Mouse (Mus musculus) embryonic fibroblast, embryonic 13.5 days (primary cell): ENCODE results near the gene Slc37a4. TPM values are rescaled to one million over a fixed set of nuclear protein-coding genes. Genes with fewer than 3 reads are reported as not detected.
A peak's percentile ranks its signal among the peaks of the same experiment; 100 is the strongest.
"Not testable (repeated sequence)": the region's sequence is repeated elsewhere in the genome, so short reads cannot be mapped to it uniquely, and the experiment has no call there.

Experiments used
- H3K27ac ChIP-seq: 2 replicates; pipeline ENCODE4 v1.5.1; 2012; ENCODE audit warnings: low read length, control low read depth, inconsistent platforms; ENCODE audit not compliant: insufficient read depth
- H3K4me1 ChIP-seq: 2 replicates; pipeline ENCODE4 v1.6.1; 2011; ENCODE audit warnings: low read length; ENCODE audit not compliant: control insufficient read depth, insufficient read depth
- H3K4me3 ChIP-seq: 2 replicates; pipeline ENCODE4 v1.5.1; 2011; ENCODE audit warnings: mild to moderate bottlenecking, control low read depth, low read length; ENCODE audit not compliant: insufficient read depth
- CTCF ChIP-seq: IDR thresholded peaks from 2 replicates; pipeline ENCODE4 v1.5.1; 2011; ENCODE audit warnings: mild to moderate bottlenecking, control low read depth, low read length, moderate library complexity, borderline replicate concordance; ENCODE audit not compliant: insufficient read depth
- POLR2A ChIP-seq: IDR thresholded peaks from 2 replicates; pipeline ENCODE4 v1.6.1; 2011; ENCODE audit warnings: low read depth, mild to moderate bottlenecking, control low read depth, low read length, moderate library complexity
- polyA plus RNA-seq: library from polyadenylated mRNA; stranded (reverse); fragments of >200 nt; gene quantifications from 2 replicates; pipeline ENCODE4 v1.2.4, GENCODE M21; 2011; ENCODE audit warnings: low read depth; ENCODE audit not compliant: missing spikeins, insufficient read length

The Slc37a4 gene
- polyA plus RNA-seq, 1 experiment, result 7.0 TPM

DNA sequence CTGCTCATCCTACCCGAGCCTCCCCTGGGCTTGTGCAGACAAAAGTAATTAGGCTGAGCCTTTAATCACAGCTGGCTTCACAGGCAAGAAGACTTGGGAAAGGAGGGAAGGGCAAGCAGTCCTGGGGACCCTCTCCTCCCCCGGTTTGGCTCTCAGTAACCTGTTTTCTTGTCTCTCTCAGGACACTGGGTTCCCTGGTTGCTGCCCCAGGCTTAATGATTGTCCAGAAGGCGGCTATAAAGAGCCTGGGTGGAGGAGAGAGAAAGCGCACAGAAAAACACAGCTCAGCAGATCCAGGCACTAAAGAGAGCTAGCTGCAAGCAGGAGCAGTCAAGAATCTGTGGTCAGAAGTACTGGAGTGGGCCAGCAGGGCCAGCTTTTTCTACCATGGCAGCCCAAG is 1.4 kb downstream of the Slc37a4 start:
- TF ChIP-seq CTCF, result no peak
- TF ChIP-seq POLR2A, result no peak
- Histone ChIP-seq H3K4me1 (no peaks in the 10 kb centered on the region), H3K4me3 (peak overlapping the region; percentile 6; the same call in 1 of the 2 replicates), H3K27ac (no peak overlapping the region)

DNA sequence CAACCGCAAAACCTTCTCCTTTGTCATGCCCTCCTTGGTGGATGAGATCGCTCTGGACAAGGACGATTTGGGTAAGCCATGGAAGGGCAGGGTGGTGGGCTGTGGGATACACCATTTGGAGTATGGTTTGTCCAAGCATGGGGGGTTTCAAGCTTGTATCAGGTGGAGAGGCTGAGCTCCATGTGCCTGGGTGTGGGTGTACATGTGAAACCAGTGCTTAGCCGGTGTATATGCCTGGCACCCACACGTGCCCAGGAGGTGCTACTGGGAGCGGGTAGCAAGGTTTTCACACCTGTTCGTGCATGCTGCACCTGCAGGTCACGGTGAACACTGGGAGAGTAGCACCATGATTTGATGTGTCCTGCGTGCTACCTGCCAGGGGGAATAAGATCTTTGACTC is 1.9 kb downstream of the Slc37a4 start:
- no peak overlapping the region for H3K27ac ChIP-seq
- no peaks in the 10 kb centered on the region for H3K4me1 ChIP-seq
- TF ChIP-seq POLR2A (no peak), CTCF (no peak)
- H3K4me3 ChIP-seq, result no peak overlapping the region

DNA sequence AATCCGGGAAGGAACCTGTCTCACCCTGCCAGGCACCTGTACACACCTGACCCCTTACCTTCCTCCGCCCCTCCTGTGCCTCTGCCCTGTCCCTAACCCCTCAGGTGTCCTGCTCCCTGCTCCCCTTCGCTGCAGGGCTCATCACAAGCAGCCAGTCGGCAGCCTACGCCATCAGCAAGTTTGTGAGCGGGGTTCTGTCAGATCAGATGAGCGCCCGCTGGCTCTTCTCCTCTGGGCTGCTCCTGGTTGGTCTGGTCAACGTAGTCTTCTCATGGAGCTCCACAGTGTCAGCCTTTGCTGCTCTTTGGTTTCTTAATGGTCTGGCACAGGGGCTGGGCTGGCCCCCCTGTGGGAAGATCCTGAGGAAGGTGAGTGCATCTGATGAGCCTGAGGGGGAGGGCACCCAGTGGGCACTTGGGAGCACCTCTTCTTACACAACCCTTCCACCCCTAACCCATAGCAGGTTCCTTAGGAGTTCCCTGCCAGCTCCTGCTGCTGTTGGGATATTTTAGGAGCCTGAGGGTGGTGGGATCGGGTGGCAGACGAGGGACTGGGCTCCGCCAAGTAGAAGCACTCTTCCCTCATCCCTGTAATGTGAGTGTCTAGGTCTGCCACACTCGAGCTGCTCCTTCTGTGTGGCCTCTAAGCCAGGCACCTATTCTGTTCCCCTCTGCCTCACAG is 2.6 kb downstream of the Slc37a4 start:
- Histone ChIP-seq H3K4me1 (no peaks in the 10 kb centered on the region), H3K27ac (no peak overlapping the region), H3K4me3 (no peak overlapping the region)
- TF ChIP-seq CTCF, result no peak
- no peak for TF ChIP-seq POLR2A

DNA sequence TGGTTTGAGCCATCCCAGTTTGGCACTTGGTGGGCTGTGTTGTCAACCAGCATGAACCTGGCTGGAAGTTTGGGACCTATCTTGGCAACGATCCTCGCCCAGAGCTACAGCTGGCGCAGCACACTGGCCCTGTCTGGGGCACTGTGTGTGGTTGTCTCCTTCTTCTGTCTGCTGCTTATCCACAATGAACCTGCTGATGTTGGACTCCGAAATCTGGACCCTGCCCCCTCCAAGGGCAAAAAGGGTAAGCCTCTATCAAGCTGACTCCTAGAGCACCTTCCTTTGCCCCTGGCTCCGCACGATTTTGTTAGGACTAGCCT is 3.1 kb downstream of the Slc37a4 start:
- TF ChIP-seq CTCF (no peak), POLR2A (no peak)
- no peak overlapping the region for H3K4me3 ChIP-seq
- H3K27ac ChIP-seq, result no peak overlapping the region
- no peaks in the 10 kb centered on the region for H3K4me1 ChIP-seq

DNA sequence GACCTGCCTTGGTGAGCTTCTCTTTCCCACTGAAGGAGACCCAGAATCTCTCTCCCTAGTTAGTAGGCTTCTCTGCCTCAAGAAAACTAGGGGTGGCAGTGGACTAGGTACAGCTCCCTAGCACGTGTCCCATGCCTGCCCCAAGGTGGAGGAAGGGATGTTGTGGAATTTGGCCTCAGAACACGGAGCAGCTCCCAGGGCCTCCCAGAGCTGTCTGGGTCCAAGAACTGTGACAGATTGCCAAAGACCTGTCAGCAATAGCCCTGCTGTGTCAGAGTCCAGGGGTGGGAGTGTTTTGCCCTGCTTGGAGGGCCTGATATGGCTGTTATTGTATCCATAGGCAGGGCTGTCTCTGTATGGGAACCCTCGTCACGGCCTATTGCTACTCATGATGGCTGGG is 4.4 kb downstream of the Slc37a4 start:
- Histone ChIP-seq H3K4me1 (no peaks in the 10 kb centered on the region), H3K27ac (no peak overlapping the region)
- TF ChIP-seq CTCF (no peak), POLR2A (no peak)

DNA sequence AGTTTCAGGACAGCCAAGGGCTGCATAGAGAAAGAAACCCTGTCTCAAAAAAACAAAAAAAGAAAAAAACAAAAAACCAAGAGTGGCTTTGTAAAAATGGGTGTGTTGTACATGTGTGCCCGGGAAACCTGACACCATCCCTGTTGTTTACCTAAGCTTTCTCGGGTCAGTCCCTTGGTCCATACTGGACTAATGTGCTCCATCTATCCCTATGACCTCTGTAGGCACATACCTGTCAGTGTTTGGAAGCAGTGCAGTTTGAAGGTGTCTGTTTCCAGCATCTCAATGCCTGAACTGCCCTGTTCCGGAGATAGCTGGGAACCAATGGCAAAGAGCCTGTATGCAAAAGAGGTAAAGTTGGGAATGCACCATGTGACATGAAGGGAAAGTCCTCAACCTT is 8.4 kb downstream of the Slc37a4 start:
- no peak for TF ChIP-seq POLR2A
- Histone ChIP-seq H3K4me1 (no peaks in the 10 kb centered on the region), H3K4me3 (no peak overlapping the region), H3K27ac (no peak overlapping the region)

More for the DNA sequence above, 4.4 kb downstream of the Slc37a4 start:
- H3K4me3 ChIP-seq, result no peak overlapping the region

DNA sequence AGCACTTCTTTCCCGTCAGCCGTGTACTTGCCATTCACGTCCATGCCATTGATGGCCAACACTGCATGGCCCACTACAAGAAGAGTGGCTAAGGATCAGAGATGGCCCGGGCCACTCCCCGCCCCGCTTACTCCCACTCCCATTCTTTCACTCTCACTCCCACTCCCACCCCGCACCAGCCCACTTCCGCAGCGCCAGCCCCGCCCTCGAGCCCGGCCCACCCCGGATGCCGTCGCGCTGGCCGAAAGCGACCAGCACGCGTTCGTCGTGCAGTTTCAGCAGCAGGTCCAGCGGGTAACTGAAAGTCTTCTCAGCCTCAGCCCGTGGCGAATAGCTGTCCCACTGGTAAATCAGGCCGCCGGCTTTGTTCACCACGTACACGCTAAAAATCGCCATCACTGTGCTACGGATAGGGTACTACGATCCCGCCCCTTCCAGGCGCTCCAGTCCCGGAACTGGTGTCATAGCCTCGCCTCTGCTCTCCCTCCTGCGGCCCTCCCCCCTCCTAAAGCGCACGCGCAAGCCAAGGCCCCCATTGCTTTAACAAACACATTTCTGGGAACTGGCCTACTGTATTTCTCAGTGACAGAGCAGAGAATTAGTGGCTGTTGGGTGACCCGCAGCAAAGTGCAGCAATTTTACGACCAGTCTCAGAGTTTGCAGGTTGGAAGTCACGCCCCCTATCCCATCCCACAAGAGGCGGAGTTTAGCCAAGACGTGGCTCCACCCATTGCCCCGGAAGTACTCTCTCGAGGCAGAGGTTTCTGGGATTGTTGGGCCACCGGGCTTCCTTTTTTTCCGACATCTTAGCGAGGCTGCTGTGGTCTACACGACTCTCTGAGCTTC is 10.5 kb downstream of the Slc37a4 start, which contains the start of the genes Rps25 and Trappc4:
Gene Rps25 (plus strand): TSS at position 234 of the 846 bp plus-strand sequence.
Gene Trappc4 (minus strand): TSS at position 695 of the 846 bp plus-strand sequence.
- no peaks in the 10 kb centered on the region for H3K4me1 ChIP-seq
- no peak for TF ChIP-seq CTCF
- peak; percentile 86 for TF ChIP-seq POLR2A
- H3K27ac ChIP-seq, result peak within 1 kb of the TSS; percentile 96
- H3K4me3 ChIP-seq, result peak within 1 kb of the TSS; percentile 96

DNA sequence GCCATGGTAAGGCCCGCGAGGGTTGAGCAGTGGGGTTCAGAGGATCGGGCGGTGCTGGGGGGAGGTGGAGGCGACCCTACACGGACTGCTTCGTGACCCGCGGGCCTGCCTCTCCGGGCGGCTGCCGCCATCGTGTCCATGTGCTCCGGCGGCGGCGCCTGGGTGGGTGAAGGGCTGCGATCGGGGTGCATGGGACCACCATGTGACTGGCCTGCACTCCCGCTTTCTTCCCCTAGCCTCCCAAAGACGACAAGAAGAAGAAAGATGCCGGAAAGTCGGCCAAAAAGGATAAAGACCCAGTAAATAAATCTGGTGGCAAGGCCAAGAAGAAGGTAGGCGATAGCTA is 11.1 kb downstream of the Slc37a4 start:
- H3K4me1 ChIP-seq, result no peaks in the 10 kb centered on the region
- peak overlapping the region; percentile 41 for H3K27ac ChIP-seq
- TF ChIP-seq POLR2A (no peak; the same call in 1 of the 2 replicates), CTCF (no peak)
- H3K4me3 ChIP-seq, result peak overlapping the region; percentile 96

DNA sequence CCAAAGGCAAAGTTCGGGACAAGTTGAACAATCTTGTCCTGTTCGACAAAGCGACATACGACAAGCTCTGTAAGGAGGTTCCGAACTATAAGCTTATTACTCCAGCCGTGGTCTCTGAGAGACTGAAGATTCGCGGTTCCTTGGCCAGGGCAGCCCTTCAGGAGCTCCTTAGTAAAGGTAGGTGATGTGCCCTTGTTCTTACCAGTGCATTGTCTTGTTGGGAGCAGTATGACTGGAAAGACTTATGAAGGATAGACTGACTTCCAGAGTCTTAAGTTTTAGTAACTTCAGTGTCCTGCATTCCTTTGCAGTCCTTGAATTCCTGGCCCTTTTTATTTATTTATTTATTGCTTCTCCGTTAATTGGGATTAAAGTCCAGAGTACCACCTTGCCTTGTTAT is 12.0 kb downstream of the Slc37a4 start:
- H3K4me3 ChIP-seq, result peak overlapping the region; percentile 96
- H3K4me1 ChIP-seq, H3K27ac ChIP-seq: not testable (repeated sequence)

DNA sequence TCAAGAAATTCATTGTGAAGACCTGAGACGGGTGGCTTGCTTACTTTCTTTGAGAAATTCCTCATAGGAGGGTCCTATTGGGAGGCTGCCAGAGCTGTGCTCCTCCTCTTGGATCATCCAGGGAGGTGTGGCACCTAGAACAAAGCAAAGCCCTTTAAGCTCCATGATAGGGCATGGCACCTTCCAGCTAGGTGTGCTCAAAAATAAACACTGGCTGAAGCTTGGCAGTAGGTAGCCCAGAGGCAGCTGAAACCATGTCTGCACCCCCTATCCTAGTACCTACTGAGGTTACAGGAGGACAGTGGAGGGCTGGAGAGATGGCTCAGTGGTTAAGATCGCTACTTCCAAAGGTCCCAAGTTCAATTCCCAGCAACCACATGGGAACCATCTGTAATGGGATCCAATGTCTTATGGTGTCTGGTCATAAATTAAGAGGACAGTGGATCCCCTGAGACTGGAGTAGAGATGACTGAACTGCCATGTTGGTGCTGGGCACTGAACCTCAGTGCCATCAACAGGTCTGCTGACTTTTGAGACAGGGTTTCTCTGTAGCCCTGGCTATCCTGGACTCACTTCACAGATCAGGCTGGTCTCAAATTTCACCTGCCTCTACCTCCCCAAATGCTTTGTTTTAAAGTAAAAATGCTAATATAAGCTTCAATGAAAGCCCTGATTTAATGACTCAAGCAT is 14.1 kb downstream of the Slc37a4 start:
- no peak overlapping the region for H3K4me3 ChIP-seq
- TF ChIP-seq POLR2A, result no peak
- no peak for TF ChIP-seq CTCF
- no peak overlapping the region for H3K27ac ChIP-seq
- H3K4me1 ChIP-seq, result no peaks in the 10 kb centered on the region
